Mouse (Mus musculus) myocyte (in vitro differentiated cells): ENCODE results near the gene Dpp7. TPM values are rescaled to one million over a fixed set of nuclear protein-coding genes. Genes with fewer than 3 reads are reported as not detected.

Experiments
- H3K27me3 ChIP-seq: one replicate; pipeline ENCODE4 v1.6.1; 2011; ENCODE audit not compliant: control insufficient read depth, insufficient read depth, insufficient read length
- H3K36me3 ChIP-seq: one replicate; pipeline ENCODE4 v1.6.1; 2011; ENCODE audit not compliant: control insufficient read depth, insufficient read depth
- H3K4me2 ChIP-seq: one replicate; pipeline ENCODE4 v1.6.1; 2011; ENCODE audit warnings: low read depth, control low read depth
- H3K4me3 ChIP-seq: one replicate; pipeline ENCODE4 v1.5.1; 2011; ENCODE audit warnings: mild to moderate bottlenecking, control low read depth, moderate library complexity
- H3K79me2 ChIP-seq: one replicate; pipeline ENCODE4 v1.6.1; 2011; ENCODE audit not compliant: control insufficient read depth, insufficient read depth
- H3ac ChIP-seq: one replicate; pipeline ENCODE4 v1.6.1; 2011; ENCODE audit not compliant: control insufficient read depth, insufficient read length
- CEBPB ChIP-seq: IDR thresholded peaks from 2 replicates; pipeline ENCODE4 v1.6.1; 2011; ENCODE audit warnings: mild to moderate bottlenecking, moderate library complexity; ENCODE audit not compliant: poor library complexity, insufficient read depth, severe bottlenecking
- E2F4 ChIP-seq: IDR thresholded peaks from one replicate; pipeline ENCODE4 v1.6.1; 2011; ENCODE audit warnings: mild to moderate bottlenecking, control low read depth, moderate library complexity; ENCODE audit not compliant: insufficient read depth
- MAX ChIP-seq: IDR thresholded peaks from one replicate; pipeline ENCODE4 v1.6.1; 2011; ENCODE audit warnings: low read depth, mild to moderate bottlenecking, control low read depth
- MYOD1 ChIP-seq, 3 experiments: IDR thresholded peaks; one replicate each; pipeline ENCODE4 v1.6.1; 2011; ENCODE audit warnings: control low read depth in 2 of 3, low read depth in 2 of 3, mild to moderate bottlenecking in 2 of 3, moderate library complexity in 1 of 3; ENCODE audit not compliant: insufficient read length in 2 of 3, control insufficient read depth in 1 of 3
- MYOG ChIP-seq, 3 experiments: IDR thresholded peaks; one replicate each; pipeline ENCODE4 v1.6.1; 2011; ENCODE audit warnings: control low read depth in 2 of 3, low read depth in 2 of 3, mild to moderate bottlenecking in 2 of 3; ENCODE audit not compliant: insufficient read length in 2 of 3, control insufficient read depth in 1 of 3, insufficient read depth in 1 of 3
- POLR2A ChIP-seq: IDR thresholded peaks from one replicate; pipeline ENCODE4 v1.6.1; 2011; ENCODE audit warnings: low read depth, mild to moderate bottlenecking, control low read depth, moderate library complexity; ENCODE audit not compliant: insufficient read length
- POLR2AphosphoS2 ChIP-seq: IDR thresholded peaks from one replicate; pipeline ENCODE4 v1.6.1; 2011; ENCODE audit warnings: low read depth, control low read depth; ENCODE audit not compliant: insufficient read length
- REST ChIP-seq: IDR thresholded peaks from one replicate; pipeline ENCODE4 v1.6.1; 2011; ENCODE audit warnings: mild to moderate bottlenecking, control low read depth, moderate library complexity; ENCODE audit not compliant: insufficient read depth, insufficient read length
- SRF ChIP-seq: IDR thresholded peaks from one replicate; pipeline ENCODE4 v1.6.1; 2011; ENCODE audit warnings: low read depth; ENCODE audit not compliant: control insufficient read depth, insufficient read length
- TCF12 ChIP-seq: IDR thresholded peaks from one replicate; pipeline ENCODE4 v1.6.1; 2011; ENCODE audit warnings: mild to moderate bottlenecking, control low read depth; ENCODE audit not compliant: poor library complexity, insufficient read depth, severe bottlenecking
- TCF3 ChIP-seq: IDR thresholded peaks from one replicate; pipeline ENCODE4 v1.6.1; 2011; ENCODE audit warnings: low read depth, control low read depth; ENCODE audit not compliant: insufficient read length
- USF1 ChIP-seq: IDR thresholded peaks from one replicate; pipeline ENCODE4 v1.6.1; 2011; ENCODE audit warnings: low read depth, mild to moderate bottlenecking, control low read depth, moderate library complexity
- polyA plus RNA-seq: library from polyadenylated mRNA; unstranded; fragments of >200 nt; fragmentation: generic; extraction: Trizol; gene quantifications from one replicate; pipeline ENCODE4 v1.2.1, GENCODE M21; 2012; ENCODE audit warnings: missing spikeins

Dpp7 gene
- polyA plus RNA-seq, 1 experiment, result 43.0 TPM

DNA sequence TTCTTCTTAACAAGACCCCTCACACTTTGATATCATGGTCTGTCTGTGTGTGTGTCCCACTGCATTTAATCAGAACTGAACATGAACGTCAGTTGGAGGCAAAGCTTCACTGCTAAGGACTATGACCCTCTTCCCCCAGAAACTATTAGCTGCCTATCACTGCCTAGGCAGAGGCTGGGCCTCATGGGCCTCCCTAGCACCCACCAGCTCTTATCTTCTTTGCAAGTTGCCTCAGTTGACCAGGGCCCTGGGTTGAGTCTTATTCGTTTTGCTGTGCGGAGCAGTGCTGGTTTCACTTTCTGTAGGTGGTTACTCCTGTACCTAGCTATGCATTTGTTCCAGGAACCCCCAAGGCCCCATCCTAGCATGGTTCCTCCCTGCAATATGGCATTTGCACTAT is 13.8 kb upstream of the Dpp7 start:
- Histone ChIP-seq H3ac (no peak overlapping the region), H3K79me2 (no peaks in the 10 kb centered on the region), H3K36me3 (no peaks in the 10 kb centered on the region), H3K27me3 (no peaks in the 10 kb centered on the region), H3K4me2 (no peak overlapping the region), H3K4me3 (no peak overlapping the region)
- TF ChIP-seq POLR2A (no peak), TCF3 (no peak), CEBPB (no peak), E2F4 (no peak)

DNA sequence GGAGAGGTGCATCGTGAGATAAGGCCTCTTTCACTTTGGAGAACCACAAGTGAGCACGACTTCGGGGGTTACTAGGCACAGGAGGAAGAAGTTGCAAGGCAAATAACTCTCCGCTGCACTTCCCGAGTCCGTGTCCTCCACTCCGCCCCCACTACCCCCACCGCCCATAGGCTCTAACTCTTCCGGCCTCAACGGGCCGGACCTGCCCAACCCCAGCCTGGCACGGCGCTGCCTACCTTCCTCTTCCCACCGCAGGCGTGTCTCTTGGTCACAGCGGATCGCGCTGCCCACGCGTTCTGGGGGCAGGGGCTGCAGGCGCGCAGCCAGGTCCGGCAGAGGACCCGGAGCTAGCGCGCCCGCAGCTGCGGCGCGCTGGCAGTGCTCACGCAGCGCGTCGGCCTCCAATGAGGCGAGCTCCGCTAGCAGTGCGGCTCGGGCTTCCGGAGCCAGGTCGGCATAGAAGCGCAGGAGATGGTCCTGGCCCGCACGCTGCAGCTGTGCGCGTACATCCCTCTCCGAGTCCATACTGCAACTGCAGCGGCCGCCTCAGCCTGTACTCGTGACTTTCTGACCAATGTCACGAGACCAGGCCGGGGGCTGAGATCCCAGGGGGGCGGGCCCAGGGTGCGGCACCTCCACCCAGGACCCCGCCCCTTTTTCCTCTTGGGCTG is 9.1 kb upstream of the Dpp7 start, which contains the start of gene Uap1l1:
TSS of gene Uap1l1 (minus strand) at position 592 of the 671 bp plus-strand sequence.
- Histone ChIP-seq H3K79me2 (no peaks in the 10 kb centered on the region), H3K4me3 (peak within 1 kb of the TSS; percentile 43), H3K36me3 (peaks cover 3% of the 10 kb centered on the region), H3K27me3 (no peaks in the 10 kb centered on the region), H3K4me2 (peak within 1 kb of the TSS; percentile 94), H3ac (peak within 1 kb of the TSS; percentile 17)
- TF ChIP-seq USF1, result peak; percentile 67
- TF ChIP-seq MYOG (IDR thresholded peaks at IDR 0.05; ENCODE audit: control insufficient read depth in 1 of 3, insufficient read depth in 1 of 3, insufficient read length in 2 of 3, low read depth in 2 of 3), result peak in 2 of 3 experiments; percentile 36 to 43
- TF ChIP-seq TCF12, result no peak
- TF ChIP-seq POLR2AphosphoS2, result peak; percentile 94
- peak in 2 of 3 experiments; percentile 40 to 53 for TF ChIP-seq MYOD1 (IDR thresholded peaks at IDR 0.05; ENCODE audit: control insufficient read depth in 1 of 3, insufficient read length in 2 of 3, low read depth in 2 of 3)
- peak; percentile 39 for TF ChIP-seq TCF3
- TF ChIP-seq E2F4, result no peak
- TF ChIP-seq POLR2A, result peak; percentile 97
- TF ChIP-seq REST, result peak; percentile 44

DNA sequence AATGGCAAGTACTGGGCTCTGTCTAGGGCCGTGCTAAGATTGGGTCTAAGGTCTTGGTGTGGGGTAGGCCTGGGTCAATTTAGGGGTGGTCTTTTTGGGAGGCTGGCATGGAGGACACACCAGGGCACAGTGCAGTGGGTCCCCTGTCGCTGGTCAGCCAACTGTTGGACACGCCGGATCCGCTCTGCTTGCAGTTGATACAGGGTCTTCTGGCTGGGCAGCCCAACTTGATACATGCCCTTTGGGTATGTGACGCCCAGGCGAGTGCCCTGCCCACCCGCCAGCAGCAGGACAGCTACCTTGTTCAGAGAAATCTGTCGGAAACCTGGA is 8.6 kb upstream of the Dpp7 start:
- H3K4me2 ChIP-seq, result peak overlapping the region; percentile 94
- H3K27me3 ChIP-seq, result no peaks in the 10 kb centered on the region
- peaks cover 3% of the 10 kb centered on the region for H3K36me3 ChIP-seq
- H3K4me3 ChIP-seq, result peak overlapping the region; percentile 43
- H3ac ChIP-seq, result peak overlapping the region; percentile 17
- no peak for TF ChIP-seq MYOG (IDR thresholded peaks at IDR 0.05; ENCODE audit: control insufficient read depth in 1 of 3, insufficient read depth in 1 of 3, insufficient read length in 2 of 3, low read depth in 2 of 3)
- TF ChIP-seq USF1, result no peak
- no peak for TF ChIP-seq TCF3
- TF ChIP-seq E2F4, result no peak
- no peak for TF ChIP-seq MAX
- no peak for TF ChIP-seq REST
- TF ChIP-seq POLR2AphosphoS2, result no peak
- TF ChIP-seq POLR2A, result no peak
- no peak for TF ChIP-seq CEBPB
- TF ChIP-seq MYOD1 (IDR thresholded peaks at IDR 0.05; ENCODE audit: control insufficient read depth in 1 of 3, insufficient read length in 2 of 3, low read depth in 2 of 3), result no peak
- TF ChIP-seq SRF, result no peak
- TF ChIP-seq TCF12, result no peak
- no peaks in the 10 kb centered on the region for H3K79me2 ChIP-seq

DNA sequence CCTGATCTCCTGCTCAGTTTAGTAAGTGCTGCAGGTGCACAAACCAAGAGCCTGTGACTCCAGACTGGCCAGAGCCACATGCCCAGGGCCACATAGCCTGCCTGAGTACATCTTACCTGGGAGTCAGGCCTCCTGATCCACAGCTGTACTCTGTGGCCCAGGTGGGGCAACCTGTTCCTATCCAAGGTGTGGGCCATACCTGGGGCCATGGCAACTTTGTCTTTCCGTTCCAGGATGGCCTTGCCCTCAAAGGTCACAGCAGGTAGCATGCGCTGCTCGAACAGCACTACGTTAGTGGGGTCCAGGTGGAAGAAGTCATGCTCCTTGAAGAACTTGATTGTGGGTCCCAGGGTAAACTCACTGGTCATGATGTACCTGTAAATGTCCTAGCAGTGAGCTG is 8.2 kb upstream of the Dpp7 start:
- TF ChIP-seq USF1, result no peak
- no peak for TF ChIP-seq TCF3
- TF ChIP-seq POLR2A, result no peak
- no peak for TF ChIP-seq SRF
- TF ChIP-seq CEBPB, result no peak
- TF ChIP-seq MAX, result no peak
- TF ChIP-seq MYOD1 (IDR thresholded peaks at IDR 0.05; ENCODE audit: control insufficient read depth in 1 of 3, insufficient read length in 2 of 3, low read depth in 2 of 3), result no peak
- no peak for TF ChIP-seq POLR2AphosphoS2
- TF ChIP-seq MYOG (IDR thresholded peaks at IDR 0.05; ENCODE audit: control insufficient read depth in 1 of 3, insufficient read depth in 1 of 3, insufficient read length in 2 of 3, low read depth in 2 of 3), result no peak
- no peak for TF ChIP-seq E2F4
- no peak for TF ChIP-seq REST
- TF ChIP-seq TCF12, result no peak
- Histone ChIP-seq H3ac (no peak overlapping the region), H3K79me2 (no peaks in the 10 kb centered on the region), H3K36me3 (peaks cover 3% of the 10 kb centered on the region), H3K4me2 (peak overlapping the region; percentile 94), H3K4me3 (peak overlapping the region; percentile 43), H3K27me3 (no peaks in the 10 kb centered on the region)

DNA sequence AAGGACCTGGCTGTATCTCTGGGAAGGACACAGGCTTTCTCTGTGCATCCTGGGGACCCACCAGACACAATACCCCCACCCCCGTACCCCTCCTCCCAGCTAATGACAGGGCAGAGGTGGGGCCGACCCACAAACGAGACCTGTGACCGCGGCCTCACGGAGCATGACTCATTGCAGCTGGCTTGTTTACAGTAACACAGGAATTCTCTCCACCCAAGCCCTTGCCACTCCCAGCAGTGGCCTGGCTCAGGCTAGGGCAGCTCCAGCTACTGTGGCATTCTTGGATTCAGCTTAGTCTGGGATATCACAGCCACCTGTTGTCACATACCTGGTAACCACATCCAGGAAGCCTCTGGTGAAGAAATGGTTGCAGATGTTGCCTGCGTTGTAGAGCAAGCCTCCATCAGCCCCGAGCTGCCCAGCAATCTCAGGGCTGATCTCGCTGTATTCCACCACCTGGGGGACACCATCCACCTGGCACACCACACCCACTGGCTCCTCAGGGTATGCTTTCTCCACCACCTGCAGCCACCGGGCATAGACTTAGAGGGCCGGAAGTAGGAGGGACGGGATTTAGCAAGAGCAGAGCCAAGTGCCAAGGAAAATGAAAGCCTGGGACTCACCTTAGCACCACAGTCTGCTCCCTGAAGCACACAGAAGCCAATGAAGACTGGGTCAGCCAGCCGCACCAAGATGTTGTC is 7.5 kb upstream of the Dpp7 start:
- Histone ChIP-seq H3K4me3 (peak overlapping the region; percentile 43), H3K27me3 (no peaks in the 10 kb centered on the region), H3K79me2 (no peaks in the 10 kb centered on the region), H3K36me3 (peaks cover 3% of the 10 kb centered on the region), H3ac (no peak overlapping the region), H3K4me2 (peak overlapping the region; percentile 94)
- TF ChIP-seq E2F4 (no peak), CEBPB (no peak), USF1 (no peak), SRF (no peak), MAX (no peak), POLR2AphosphoS2 (no peak), TCF12 (no peak), MYOD1 (IDR thresholded peaks at IDR 0.05; ENCODE audit: control insufficient read depth in 1 of 3, insufficient read length in 2 of 3, low read depth in 2 of 3) (peak in 2 of 3 experiments; percentile 51 to 88), MYOG (IDR thresholded peaks at IDR 0.05; ENCODE audit: control insufficient read depth in 1 of 3, insufficient read depth in 1 of 3, insufficient read length in 2 of 3, low read depth in 2 of 3) (peak in 2 of 3 experiments; percentile 65 to 88), POLR2A (no peak), REST (no peak), TCF3 (peak; percentile 22)
